Mouse (Mus musculus): ENCODE data around the gene Phospho2. TPM values are rescaled to one million over a fixed set of nuclear protein-coding genes. Genes with fewer than 3 reads are reported as not detected.
"Not testable (repeated sequence)": the region's sequence is repeated elsewhere in the genome, so short reads cannot be mapped to it uniquely, and the experiment has no call there.

Gene Phospho2
- total and polyA plus RNA-seq, 3 experiments: 18.2 to 26.8 (median 25.3) TPM

DNA sequence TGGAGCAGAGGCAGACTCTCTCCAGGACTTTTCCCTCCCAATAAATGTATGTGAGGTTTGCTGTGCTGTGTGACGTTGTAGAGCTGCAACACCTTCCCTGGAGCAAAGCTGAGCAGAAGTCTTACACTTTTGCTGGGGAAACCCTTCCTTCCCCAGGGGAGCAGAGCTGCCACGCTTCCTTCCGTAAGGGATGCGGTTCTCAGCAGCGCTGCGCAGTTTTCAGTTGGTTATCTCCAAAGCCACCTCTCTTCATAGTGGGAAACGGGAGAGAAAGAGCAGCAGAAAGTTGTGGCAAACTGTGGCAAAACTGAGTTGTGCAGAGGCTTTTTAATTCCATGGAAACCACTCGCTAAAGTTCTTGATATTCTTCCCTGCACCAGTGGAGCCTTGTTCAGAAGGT lies 14.3 kb downstream of the Phospho2 start:
- no peak for DNase-seq
- no peak overlapping the region for H3K27ac ChIP-seq
- TF ChIP-seq POLR2A (IDR thresholded peaks at IDR 0.05; ENCODE audit: insufficient read depth, low read depth, low read length): no peak
- TF ChIP-seq EP300 (IDR thresholded peaks at IDR 0.05; ENCODE audit: insufficient read depth, low read depth, low read length): no peak
- no peak for TF ChIP-seq CTCF (IDR thresholded peaks at IDR 0.05)
- H3K36me3 ChIP-seq (ENCODE audit: control insufficient read depth, insufficient read depth, low read length): no peaks in the 10 kb centered on the region
- no peak overlapping the region for H3K9ac ChIP-seq (ENCODE audit: low read depth, low read length)
- 50% methylated on average over 8 of the region's 8 CpGs for WGBS
- no peaks in the 10 kb centered on the region for H3K79me2 ChIP-seq (replicated peaks; ENCODE audit: control insufficient read depth, insufficient read depth, low read length)
- no peak overlapping the region for H3K4me3 ChIP-seq
- intact Hi-C loops (cut with DNase I): loop anchor here (2.0 kb wide), 1 partner anchor 57 kb away; the partner anchor contains the start of gene Ssb
- H3K4me1 ChIP-seq (ENCODE audit: control insufficient read depth, insufficient read depth, low read length): no peaks in the 10 kb centered on the region
- H3K27me3 ChIP-seq (ENCODE audit: control insufficient read depth, insufficient read depth, low read length): no peaks in the 10 kb centered on the region

DNA sequence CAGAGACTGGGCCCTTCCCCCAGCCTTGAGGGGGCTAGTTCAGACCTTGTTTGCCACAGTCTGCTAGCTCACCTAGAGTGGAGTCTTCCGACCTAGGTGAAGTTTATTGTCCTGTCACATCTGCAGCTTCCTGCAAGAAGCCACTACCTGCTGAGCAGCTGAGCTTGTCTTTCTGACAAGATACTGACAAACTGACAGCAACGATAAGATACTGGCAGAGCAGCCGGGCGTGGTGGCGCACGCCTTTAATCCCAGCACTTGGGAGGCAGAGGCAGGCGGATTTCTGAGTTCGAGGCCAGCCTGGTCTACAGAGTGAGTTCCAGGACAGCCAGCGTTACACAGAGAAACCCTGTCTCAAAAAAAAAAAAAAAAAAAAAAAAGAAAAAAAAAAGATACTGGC lies 15.2 kb downstream of the Phospho2 start:
- 78% methylated on average over 9 of the region's 9 CpGs for WGBS
- H3K4me1 ChIP-seq (ENCODE audit: control insufficient read depth, insufficient read depth, low read length); intact Hi-C loops (cut with DNase I): not testable (repeated sequence)

DNA sequence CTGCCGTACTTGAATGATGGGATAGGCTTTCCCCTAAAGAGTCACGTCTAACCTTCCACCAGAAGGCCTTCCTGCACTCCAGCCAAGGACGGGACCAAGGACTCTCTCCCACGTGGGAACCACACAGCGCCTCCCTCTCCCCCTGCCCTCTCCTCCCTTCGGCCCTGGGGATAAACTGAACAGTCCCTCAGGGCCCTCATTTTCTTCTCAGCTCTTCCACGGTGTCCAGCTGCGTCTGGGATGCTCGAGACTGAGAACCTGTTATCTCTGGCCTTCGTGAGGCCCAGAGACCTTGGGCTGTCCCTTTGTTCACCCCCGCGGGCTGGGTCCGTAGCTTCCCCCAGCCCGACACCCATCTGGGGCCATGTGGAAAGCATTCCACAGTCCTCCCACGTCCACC lies 20.7 kb downstream of the Phospho2 start:
- H3K4me1 ChIP-seq (ENCODE audit: control insufficient read depth, insufficient read depth, low read length): no peaks in the 10 kb centered on the region
- intact Hi-C loops (cut with DNase I): no loop called here
- no peaks in the 10 kb centered on the region for H3K79me2 ChIP-seq (replicated peaks; ENCODE audit: control insufficient read depth, insufficient read depth, low read length)
- H3K9ac ChIP-seq (ENCODE audit: low read depth, low read length): no peak overlapping the region
- H3K27ac ChIP-seq: no peak overlapping the region
- no peaks in the 10 kb centered on the region for H3K36me3 ChIP-seq (ENCODE audit: control insufficient read depth, insufficient read depth, low read length)
- no peaks in the 10 kb centered on the region for H3K27me3 ChIP-seq (ENCODE audit: control insufficient read depth, insufficient read depth, low read length)
- WGBS: 58% methylated on average over 15 of the region's 15 CpGs
- no peak overlapping the region for H3K4me3 ChIP-seq
- TF ChIP-seq POLR2A (IDR thresholded peaks at IDR 0.05; ENCODE audit: insufficient read depth, low read depth, low read length): no peak
- TF ChIP-seq CTCF (IDR thresholded peaks at IDR 0.05): no peak
- TF ChIP-seq EP300 (IDR thresholded peaks at IDR 0.05; ENCODE audit: insufficient read depth, low read depth, low read length): no peak
- no peak for DNase-seq

More for the DNA sequence above, 15.2 kb downstream of the Phospho2 start:
- H3K36me3 ChIP-seq (ENCODE audit: control insufficient read depth, insufficient read depth, low read length); H3K27me3 ChIP-seq (ENCODE audit: control insufficient read depth, insufficient read depth, low read length); DNase-seq; H3K79me2 ChIP-seq (replicated peaks; ENCODE audit: control insufficient read depth, insufficient read depth, low read length); H3K4me3 ChIP-seq; H3K9ac ChIP-seq (ENCODE audit: low read depth, low read length); H3K27ac ChIP-seq: not testable (repeated sequence)

DNA sequence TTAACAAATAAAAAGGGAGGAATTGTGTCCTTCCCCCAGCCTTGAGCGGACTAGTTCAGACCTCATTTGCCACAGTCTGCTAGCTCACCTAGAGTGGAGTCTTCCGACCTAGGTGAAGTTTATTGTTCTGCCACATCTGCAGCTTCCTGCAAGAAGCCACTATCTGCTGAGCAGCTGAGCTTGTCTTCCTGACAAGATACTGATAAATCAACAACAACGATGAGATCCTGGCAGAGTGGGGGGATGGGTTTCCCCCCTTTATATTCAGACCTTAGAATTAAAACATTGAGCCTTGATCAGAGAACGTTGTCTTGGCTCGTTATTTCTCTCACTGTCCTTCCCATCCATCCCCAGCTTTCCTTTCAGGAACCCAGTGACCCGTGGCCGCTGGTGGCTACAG lies 21.9 kb downstream of the Phospho2 start:
- H3K9ac ChIP-seq (ENCODE audit: low read depth, low read length); H3K4me1 ChIP-seq (ENCODE audit: control insufficient read depth, insufficient read depth, low read length); H3K4me3 ChIP-seq; H3K36me3 ChIP-seq (ENCODE audit: control insufficient read depth, insufficient read depth, low read length); H3K79me2 ChIP-seq (replicated peaks; ENCODE audit: control insufficient read depth, insufficient read depth, low read length); H3K27ac ChIP-seq; DNase-seq; H3K27me3 ChIP-seq (ENCODE audit: control insufficient read depth, insufficient read depth, low read length); intact Hi-C loops (cut with DNase I): not testable (repeated sequence)
- WGBS: 46% methylated on average over 7 of the region's 7 CpGs

DNA sequence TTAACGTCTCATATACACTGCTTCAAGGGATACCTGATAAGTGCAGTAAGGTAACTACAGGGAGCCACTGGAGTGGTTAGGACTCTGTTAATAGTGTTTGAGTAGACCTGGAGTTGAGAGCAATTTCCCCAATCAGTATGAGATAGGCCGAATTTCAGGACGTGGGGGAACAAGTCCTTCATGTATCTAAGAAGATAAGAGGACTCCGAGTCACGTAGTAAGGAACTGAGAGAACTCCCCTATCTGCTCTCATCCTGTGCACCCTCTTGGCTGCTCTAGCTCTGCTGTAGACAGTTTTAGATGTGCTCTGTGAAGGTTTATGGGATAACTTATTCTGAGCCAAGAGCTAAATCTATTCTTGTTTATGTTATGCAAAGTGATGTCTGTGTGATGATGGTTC lies 27.2 kb downstream of the Phospho2 start:
- Histone ChIP-seq H3K4me3 (no peak overlapping the region), H3K9ac (ENCODE audit: low read depth, low read length) (no peak overlapping the region), H3K79me2 (replicated peaks; ENCODE audit: control insufficient read depth, insufficient read depth, low read length) (no peaks in the 10 kb centered on the region), H3K36me3 (ENCODE audit: control insufficient read depth, insufficient read depth, low read length) (no peaks in the 10 kb centered on the region), H3K4me1 (ENCODE audit: control insufficient read depth, insufficient read depth, low read length) (no peaks in the 10 kb centered on the region), H3K27ac (no peak overlapping the region), H3K27me3 (ENCODE audit: control insufficient read depth, insufficient read depth, low read length) (no peaks in the 10 kb centered on the region)
- TF ChIP-seq CTCF (IDR thresholded peaks at IDR 0.05) (no peak), EP300 (IDR thresholded peaks at IDR 0.05; ENCODE audit: insufficient read depth, low read depth, low read length) (no peak), POLR2A (IDR thresholded peaks at IDR 0.05; ENCODE audit: insufficient read depth, low read depth, low read length) (no peak)
- WGBS: 17% methylated on average over 5 of the region's 5 CpGs
- DNase-seq: no peak
- intact Hi-C loops (cut with DNase I): no loop called here

DNA sequence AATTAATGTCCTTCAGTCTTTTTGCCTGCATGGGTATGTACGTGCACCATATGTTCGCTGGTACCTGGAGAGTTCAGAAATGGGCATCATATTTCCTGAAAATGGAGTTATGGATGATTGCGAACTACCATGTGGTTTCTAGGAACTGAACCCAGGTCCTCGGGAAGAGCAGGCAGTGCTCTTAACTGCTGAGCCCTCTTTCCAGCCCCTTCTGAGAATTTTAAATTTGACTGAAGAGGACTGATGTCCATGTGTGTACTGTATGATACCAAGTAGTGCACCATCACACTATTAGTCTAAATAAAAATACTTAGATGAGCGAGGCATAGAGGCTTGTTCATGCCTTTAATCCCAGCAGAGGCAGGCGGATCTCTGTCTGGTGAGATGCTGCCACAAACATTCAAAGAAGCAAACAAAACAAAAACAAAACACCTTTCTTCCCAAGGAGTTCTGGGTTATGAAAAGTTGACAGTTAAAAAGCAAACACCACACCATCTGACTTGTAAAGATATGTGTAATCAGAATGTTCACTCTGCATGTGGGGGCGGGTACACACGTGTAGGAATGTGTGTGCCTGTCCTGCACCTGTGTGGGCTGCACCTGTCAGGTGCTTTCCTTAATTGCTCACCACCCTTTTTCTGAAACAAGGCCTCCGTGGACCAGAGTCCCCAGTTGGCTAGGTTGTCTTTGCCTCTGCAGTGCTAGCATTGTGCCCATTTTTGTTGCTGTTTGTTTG lies 29.1 kb downstream of the Phospho2 start:
- Histone ChIP-seq H3K27me3 (ENCODE audit: control insufficient read depth, insufficient read depth, low read length) (no peaks in the 10 kb centered on the region), H3K79me2 (replicated peaks; ENCODE audit: control insufficient read depth, insufficient read depth, low read length) (no peaks in the 10 kb centered on the region), H3K9ac (ENCODE audit: low read depth, low read length) (no peak overlapping the region), H3K4me3 (no peak overlapping the region), H3K4me1 (ENCODE audit: control insufficient read depth, insufficient read depth, low read length) (no peaks in the 10 kb centered on the region), H3K36me3 (ENCODE audit: control insufficient read depth, insufficient read depth, low read length) (no peaks in the 10 kb centered on the region), H3K27ac (no peak overlapping the region)
- 79% methylated on average over 9 of the region's 9 CpGs for WGBS
- TF ChIP-seq POLR2A (IDR thresholded peaks at IDR 0.05; ENCODE audit: insufficient read depth, low read depth, low read length): no peak
- no peak for TF ChIP-seq CTCF (IDR thresholded peaks at IDR 0.05)
- no peak for TF ChIP-seq EP300 (IDR thresholded peaks at IDR 0.05; ENCODE audit: insufficient read depth, low read depth, low read length)
- intact Hi-C loops (cut with DNase I): no loop called here
- no peak for DNase-seq

Measured in heart, adult 2 months (tissue).